Mouse (Mus musculus) MEL (cell line): ENCODE results near the gene Snap25.

ENCODE experiments used
- CHD1 ChIP-seq: IDR thresholded peaks from 2 replicates; pipeline ENCODE4 v1.6.1; 2012; ENCODE audit warnings: low read depth, mild to moderate bottlenecking, inconsistent platforms, low read length, improper control_type of control experiment
- CTCF ChIP-seq, 3 experiments: IDR thresholded peaks in 2 of 3; conservative IDR thresholded peaks in 1 of 3; 2 replicates each; pipeline ENCODE4 v1.5.1; 2011 to 2012; ENCODE audit warnings: low read length in 3 of 3, low read depth in 2 of 3, mild to moderate bottlenecking in 2 of 3, improper control_type of control experiment in 1 of 3, inconsistent platforms in 1 of 3, mixed read lengths in 1 of 3, moderate library complexity in 1 of 3; ENCODE audit not compliant: control insufficient read depth in 1 of 3, insufficient read depth in 1 of 3, poor library complexity in 1 of 3, severe bottlenecking in 1 of 3
- MAFK ChIP-seq: IDR thresholded peaks from 2 replicates; pipeline ENCODE4 v1.6.1; 2011; ENCODE audit warnings: low read depth, mild to moderate bottlenecking, low read length, improper control_type of control experiment, borderline replicate concordance

DNA sequence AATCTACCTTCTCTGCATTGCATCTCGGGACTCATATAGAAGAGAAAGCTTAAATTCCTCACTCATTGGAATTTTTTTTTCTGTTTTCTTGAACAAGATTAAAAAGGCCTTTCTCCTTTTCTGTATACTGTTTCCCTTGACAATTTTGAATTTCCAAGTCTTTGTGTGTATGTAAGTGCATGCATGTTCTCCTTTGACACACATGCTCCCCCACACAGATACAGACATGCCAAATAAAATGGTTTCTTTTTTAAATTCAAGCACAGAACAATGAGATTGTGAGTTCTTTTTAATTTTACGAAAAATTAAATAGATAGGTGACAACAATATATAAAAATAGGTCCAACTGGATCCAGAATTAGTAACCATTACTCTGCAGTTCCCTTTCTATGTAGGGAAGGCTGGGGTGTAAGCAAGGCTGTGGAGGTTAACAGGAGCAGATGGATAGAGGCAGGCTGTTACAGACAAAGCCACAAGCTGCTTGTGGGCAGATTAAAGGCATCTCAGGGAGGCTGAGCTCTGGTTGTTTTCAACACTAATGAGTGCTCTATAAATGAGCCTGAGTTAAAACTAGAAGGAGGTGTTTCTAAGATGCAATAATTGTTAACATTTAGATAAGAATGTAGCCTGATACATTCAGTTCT is 31.6 kb downstream of the Snap25 start:
- no peak for TF ChIP-seq CTCF (IDR thresholded peaks at IDR 0.05 in 2 of 3, conservative IDR thresholded peaks at IDR 0.05 in 1 of 3; ENCODE audit: control insufficient read depth in 1 of 3, insufficient read depth in 1 of 3, low read depth in 2 of 3, low read length in 3 of 3, poor library complexity in 1 of 3, severe bottlenecking in 1 of 3)
- no peak for TF ChIP-seq MAFK
- no peak for TF ChIP-seq CHD1
